Mouse (Mus musculus) left cerebral cortex, postnatal 25 days (tissue): ENCODE data around the gene Klhdc8a. TPM values are rescaled to one million over a fixed set of nuclear protein-coding genes. Genes with fewer than 3 reads are reported as not detected.
"Not testable (repeated sequence)": the region's sequence is repeated elsewhere in the genome, so short reads cannot be mapped to it uniquely, and the experiment has no call there.

Experiments used
- DNase-seq, 2 experiments: peaks; one replicate each; pipeline ENCODE4 v3.0.0; 2022; ENCODE audit warnings: low spot score in 2 of 2, mixed read lengths in 1 of 2
- intact Hi-C: fragments of 180-260 bp; cut with DNase I; formaldehyde crosslinking; loops from one replicate; pipeline ENCODE4 v1.15.1; 2025
- total RNA-seq, 2 experiments: library from RNA; stranded (reverse); gene quantifications; 2 replicates each; pipeline ENCODE4 v1.2.3; 2021

The Klhdc8a gene
- total RNA-seq, 2 experiments from 2014 or later, result 11.3 to 14.1 TPM

DNA sequence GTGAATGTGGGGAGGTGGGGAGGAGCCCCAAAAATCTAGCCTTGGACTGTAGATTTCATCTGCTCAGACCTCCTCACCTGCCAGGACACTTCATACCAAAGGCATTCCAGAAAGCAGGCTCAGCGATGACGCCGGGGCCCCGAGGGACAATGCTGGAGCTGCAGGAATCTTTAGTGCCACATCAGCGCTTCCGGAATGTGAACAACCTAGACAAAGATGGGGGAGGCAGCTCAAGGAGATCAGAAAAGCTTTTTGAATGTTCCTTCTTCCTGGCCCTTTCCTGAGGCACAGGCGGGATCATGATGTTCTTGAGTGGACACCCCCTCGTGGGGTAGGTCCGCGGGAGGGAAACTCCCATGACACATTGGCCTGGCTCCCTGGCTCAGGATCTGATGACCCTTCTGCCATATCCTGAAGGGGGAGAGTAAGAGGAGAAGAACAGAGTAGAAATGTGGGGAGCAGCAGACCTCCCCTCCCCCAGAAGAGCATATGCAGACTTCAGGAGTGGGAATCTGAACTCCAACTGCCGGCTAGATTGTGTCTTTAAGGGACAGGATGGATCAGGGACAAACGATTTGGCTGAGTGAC lies 37.0 kb downstream of the Klhdc8a start:
- DNase-seq, result no peak
- intact Hi-C loops, result no loop called here

DNA sequence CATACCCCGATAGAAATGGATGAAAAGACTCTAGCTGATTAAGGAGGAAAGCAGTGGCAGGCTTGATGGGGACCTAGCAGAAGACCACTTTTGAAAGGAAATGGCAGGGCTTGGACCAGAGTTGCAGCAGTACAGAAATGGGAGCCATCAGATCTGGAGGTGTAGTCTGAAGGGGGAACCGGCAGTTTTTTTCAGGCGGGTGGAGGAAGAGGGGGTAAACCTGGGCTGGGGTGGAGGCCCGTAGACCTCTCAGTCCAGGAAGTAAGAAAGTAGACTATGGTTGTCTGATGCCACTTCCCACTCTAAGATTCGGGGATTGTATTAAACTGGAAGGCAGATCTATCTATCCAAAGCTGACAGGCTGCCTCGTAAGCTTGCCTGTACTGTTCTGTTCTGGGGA lies 38.5 kb downstream of the Klhdc8a start:
- DNase-seq, result no peak
- intact Hi-C loops, result no loop called here

DNA sequence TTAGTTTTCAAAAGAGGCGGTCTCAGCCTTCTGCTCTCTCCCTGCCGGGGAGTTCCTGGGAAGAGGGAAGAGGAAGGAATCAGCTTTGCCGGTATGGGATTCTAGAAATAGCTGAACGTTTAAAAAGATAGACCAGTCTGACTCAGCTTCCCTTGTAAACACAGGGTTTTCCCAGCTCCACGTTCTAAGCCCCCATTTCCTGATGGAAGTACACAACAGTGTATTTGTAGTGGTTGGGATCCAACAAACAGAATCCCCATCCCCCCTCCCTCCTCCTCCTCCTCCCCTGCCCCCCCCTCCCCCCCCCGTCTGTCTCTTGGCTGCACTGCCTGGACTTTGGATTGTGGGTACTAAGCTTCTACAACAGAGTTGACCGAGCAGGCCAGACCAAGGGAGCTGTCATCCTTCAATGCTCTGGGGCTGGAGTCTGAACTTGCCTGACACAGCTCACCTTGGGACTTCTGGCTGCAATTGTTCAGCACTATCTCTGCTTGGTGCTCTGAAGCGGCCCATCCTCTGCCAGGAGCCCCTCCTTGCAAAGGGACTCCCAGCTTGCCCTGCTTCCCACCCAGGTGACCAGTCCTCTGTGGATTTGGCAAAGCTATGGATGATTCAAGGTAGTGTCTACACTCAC lies 39.7 kb downstream of the Klhdc8a start:
- DNase-seq, result no peak
- intact Hi-C loops, result no loop called here

DNA sequence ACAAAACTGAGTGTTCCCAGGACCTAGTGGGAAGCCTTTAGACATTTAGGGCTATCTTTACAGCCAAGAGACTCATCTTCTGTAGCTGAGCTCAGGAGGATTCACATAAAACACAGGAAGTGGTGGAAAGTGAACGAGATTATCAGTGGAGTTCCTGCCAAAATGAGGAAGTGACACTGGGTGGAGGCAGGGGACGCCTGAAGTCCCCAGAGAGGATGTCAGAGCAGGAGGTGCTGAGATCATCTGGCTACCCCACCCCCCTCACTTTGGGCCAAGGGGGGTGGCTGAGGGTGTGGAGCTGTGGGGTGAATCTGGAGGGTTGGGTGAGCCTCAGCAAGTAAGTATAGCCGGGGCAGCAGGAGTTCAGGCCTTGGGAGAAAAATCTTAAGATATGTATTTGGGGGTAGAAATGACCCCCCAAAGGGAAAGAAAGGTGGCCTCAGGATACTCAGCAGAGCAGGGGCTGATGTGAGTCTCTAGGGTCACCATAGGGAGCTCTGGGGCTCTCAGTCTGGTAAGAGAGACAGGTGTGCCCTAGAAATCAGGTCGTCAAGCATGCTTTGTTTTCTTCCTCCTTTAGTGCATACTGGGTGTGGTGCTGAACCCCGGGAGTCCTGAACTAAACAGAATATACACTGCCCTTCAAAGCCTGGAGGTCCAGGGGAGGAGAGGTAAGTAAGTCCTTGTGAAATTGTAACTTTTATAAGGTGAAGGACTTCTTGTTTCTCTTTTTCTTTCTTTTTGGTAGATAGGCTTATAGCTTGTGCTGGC lies 43.5 kb downstream of the Klhdc8a start:
- intact Hi-C loops, result no loop called here
- DNase-seq, result no peak

DNA sequence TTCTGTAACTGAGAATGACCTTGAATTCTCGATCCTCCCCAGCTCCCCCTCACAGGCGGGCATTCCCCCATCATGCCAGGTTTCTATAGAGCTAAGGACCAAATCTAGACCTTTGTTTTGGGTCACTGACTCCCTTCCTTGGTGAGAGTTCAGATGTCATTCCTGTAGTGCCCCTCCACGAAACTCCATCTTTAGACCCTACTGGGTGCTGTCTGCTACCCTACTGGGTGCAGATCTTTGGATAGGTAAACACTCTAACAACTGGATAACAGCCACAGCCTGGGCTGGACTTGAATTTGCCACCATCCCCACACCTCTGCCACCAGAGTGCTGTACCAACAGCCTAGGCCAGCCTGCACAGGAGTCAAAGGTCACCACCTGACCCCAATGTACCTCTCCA lies 44.1 kb downstream of the Klhdc8a start:
- intact Hi-C loops, result no loop called here

DNA sequence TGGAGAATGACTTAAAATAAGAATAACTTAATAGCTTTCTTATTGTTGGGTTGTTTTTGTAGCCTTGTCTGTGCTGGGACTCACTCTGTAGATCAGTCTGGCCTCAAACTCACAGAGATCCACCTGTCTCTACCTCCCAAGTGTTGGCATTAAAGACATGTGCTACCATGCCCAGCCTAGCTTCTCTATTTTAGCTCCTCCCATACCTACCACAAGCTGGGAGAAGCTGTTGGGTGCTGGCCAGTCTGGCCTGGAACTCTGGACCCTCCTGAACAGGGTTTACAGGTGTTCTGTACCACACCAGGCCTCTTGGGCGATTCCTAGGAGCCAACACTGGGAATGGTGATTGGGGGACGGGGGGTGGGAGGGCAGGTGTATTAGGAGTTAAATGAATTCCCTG lies 44.8 kb downstream of the Klhdc8a start:
- no peak for DNase-seq
- intact Hi-C loops, result no loop called here

More for the DNA sequence above, 44.1 kb downstream of the Klhdc8a start:
- DNase-seq, result no peak

DNA sequence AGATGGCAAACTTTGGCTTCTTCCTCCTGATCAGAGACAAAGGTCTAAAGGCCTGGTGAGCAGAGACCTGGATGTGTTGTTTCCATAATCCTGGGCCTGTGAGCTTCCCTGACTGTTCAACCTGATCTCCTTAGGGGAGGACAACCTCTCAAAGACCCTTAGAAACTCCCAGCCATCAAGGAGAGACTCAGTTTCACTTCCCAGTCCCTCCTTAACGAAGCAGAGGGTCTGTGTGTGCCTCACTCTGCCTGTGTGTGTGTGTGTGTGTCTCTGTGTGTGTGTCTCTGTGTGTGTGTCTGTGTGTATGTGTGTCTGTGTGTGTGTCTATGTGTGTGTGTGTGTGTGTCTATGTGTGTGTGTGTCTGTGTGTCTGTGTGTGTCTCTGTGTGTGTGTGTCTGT lies 45.2 kb downstream of the Klhdc8a start:
- intact Hi-C loops, result no loop called here
- no peak for DNase-seq

DNA sequence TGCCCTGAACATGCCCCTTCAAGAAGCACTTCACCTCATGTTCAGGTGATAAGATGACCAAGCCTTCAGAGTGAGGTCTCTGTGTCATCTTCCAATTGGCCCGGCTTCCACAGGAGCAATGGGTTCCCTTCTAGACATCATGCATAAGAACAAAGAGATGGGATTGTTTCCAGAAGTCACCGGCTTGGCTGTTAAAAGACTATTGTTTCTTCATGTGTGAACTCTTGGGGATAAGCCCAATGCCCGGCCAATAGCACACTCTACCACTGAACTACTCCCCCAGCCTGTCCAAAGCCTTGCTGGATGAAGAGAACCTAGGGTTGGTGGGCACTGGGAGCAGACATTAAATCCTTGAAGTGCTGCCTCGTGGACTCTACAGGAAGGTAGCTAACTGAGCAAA lies 47.1 kb downstream of the Klhdc8a start:
- intact Hi-C loops, result no loop called here

DNA sequence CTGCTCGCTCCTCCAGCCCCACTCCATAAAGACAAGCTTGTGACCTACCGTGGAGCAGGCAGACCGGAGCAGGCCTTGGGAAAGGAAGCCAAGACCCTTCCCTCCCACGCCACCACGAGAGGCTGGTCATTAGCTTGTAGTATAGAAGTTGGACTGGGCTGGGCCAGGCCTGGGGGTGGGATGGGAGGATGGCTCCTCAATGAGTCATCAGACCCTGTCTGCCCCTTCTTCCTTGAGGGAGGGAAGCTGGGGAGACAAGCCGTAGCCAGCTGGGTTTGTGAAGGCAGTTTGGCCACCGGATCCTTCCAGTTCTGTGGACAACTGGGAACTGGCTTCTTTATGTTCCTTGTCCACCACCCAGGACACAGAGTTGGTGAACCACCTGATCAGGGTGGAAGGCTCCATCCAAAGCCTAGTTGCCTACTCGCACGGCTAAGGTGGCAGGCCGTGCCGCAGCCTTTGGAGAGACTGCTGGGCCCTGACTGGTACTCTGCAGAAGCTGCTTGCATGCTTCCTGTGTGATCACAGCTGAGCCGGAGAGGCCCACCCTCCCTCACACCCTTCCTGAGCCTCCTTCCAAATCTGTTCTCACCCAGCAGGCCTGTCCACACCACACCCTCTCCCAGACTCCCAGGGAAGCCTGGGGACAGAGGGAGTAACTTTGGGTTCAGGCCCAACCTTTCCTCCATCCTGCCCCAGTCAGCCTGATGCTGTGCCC lies 47.9 kb downstream of the Klhdc8a start:
- intact Hi-C loops, result no loop called here
- DNase-seq, result no peak

More for the DNA sequence above, 47.1 kb downstream of the Klhdc8a start:
- no peak for DNase-seq

DNA sequence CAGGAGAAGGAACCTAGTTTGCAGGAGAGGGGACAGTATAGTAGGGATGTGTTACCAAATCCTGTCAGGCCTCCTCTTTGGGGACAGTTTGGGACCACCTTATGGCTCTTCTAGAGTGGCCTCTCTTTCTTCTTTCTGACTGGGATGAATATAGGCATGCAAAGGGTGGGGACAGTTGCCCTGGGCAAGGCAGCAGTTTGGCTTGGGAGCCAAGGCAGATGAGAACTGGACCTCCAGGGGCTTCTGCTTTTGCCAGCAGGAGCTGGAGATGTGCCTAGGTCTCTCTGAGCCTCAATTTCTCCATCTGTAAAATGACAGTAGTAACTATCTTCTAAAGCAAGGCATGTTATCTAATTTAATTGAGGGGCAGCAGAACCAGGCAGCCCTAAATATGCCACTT lies 48.5 kb downstream of the Klhdc8a start:
- no peak for DNase-seq
- intact Hi-C loops, result no loop called here

DNA sequence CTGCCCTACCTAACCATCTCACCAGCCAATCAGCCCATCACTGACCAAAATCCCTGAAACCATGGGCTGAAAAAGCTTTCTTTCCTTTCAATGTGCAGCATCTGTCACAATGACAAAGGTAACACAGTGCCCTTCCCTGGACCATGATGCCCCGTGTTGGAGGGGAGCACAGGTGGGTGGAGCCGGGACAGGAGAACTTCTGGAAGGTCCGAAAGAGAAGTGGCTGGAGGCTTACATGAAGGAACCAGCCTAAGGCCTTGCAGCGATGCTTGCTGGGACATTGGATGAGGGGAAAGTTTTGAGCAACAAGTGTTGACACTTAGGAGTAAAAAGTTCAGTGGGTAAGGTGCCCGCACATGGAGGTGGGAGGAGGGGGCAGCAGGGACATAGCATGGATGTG lies 50.0 kb downstream of the Klhdc8a start:
- no peak for DNase-seq
- intact Hi-C loops, result no loop called here

DNA sequence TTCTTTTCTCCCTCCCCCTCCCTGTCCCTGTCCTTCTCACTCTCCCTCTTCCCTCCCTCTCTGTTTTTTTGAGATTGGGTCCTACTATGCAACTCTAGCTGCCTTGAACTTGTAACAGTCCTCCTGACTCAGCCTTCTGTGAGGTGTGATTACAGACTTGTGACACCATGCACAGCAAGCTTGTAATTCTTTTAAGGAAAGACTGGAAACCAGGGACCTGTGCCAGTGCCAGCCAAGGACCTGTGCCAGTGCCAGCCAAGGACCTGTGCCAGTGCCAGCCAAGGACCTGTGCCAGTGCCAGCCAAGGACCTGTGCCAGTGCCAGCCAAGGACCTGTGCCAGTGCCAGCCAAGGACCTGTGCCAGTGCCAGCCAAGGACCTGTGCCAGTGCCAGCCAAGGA lies 50.6 kb downstream of the Klhdc8a start:
- intact Hi-C loops, DNase-seq: not testable (repeated sequence)

DNA sequence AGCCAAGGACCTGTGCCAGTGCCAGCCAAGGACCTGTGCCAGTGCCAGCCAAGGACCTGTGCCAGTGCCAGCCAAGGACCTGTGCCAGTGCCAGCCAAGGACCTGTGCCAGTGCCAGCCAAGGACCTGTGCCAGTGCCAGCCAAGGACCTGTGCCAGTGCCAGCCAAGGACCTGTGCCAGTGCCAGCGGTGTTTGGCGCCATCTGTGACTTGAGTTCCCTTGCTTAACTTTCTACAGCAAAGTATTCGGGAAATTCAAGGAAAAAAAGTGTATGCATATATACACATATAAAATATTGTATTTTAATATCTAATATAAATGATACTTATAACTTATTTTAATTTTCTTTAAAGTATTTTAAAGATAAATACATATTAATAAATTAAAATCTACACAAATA lies 51.2 kb downstream of the Klhdc8a start:
- DNase-seq, intact Hi-C loops: not testable (repeated sequence)

DNA sequence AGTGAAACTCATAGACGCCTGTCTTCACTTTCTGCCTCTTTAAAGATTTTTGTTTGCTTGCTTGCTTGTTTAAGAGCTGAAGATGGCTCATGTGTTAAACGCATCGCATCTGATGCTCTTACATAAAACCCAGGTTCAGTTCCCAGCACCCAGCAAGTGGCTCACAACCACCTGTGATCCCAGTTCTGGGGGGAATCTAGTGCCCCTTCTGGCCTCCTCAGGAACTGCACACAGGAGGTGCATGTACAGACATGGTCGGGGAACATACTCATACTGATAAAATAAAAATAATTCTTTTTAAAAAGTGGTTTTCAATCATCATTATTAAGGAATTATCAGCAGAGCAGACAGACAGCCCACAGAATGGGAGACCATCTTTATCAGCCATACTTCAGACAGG lies 52.6 kb downstream of the Klhdc8a start:
- intact Hi-C loops, result no loop called here

DNA sequence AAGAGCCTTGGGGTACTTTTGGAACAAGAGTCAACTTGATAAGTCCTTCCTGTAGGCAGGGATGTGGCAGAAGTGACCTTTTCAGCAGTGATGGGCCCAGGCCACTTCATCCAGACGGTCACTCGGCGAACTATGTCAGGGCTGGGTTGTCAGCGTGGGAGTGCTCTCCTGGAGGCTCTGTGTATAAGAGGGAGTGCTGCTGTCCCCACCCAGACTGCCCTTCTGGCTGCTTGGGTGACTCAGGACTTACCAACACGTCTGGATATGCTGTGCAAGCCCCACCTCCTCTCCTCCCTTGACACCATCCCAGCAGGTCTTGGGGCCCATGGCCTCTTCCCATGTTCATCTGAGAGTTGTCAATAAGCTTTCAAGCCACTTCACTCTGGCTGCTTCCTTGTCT lies 55.0 kb downstream of the Klhdc8a start:
- intact Hi-C loops, result no loop called here
- no peak for DNase-seq

More for the DNA sequence above, 52.6 kb downstream of the Klhdc8a start:
- no peak for DNase-seq

DNA sequence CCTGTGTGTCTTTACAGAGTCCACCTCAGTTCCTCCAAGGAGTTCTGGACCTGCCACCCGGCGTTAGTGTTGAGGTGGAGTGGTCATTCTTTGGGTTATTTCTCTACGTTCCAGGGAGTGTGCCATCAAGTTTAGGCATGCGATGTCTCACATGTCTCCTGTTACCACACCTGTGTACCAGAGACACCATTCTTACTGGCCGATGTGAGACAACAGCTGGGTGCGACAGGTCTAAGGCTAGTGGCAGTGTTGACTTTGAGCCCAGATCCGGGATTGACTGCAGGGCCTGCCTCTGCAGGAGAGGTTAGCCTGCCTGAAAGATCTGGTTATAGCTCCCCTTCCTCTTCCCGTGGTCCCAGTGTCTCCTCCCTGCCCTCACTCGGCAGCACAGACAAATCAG lies 55.8 kb downstream of the Klhdc8a start:
- no peak for DNase-seq
- intact Hi-C loops, result no loop called here

DNA sequence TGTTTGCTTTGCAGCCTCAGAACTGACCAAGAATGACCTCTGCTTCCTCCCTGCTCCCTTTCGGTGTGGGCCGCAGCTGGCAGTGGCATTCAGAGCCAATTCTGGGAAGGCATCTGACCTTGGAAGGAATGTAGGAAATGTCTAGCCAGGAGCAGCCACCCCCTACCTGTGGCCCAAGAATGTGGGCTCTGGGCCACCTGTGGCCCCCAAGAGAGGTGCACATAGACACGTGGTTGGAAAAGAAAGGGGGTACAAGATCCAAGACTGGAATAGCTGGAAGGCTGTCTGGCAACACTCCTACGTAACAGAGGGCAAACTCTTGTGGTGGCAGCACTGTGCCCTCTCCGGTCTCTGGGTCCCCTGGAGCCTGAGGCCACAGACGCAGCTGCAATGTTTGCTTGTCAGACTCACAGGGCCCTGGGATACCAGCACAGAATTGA lies 56.8 kb downstream of the Klhdc8a start:
- no peak for DNase-seq
- intact Hi-C loops, result loop anchor here (1.0 to 5.0 kb wide), 2 partner anchors 43 to 233 kb away; no protein-coding TSS in a partner anchor

DNA sequence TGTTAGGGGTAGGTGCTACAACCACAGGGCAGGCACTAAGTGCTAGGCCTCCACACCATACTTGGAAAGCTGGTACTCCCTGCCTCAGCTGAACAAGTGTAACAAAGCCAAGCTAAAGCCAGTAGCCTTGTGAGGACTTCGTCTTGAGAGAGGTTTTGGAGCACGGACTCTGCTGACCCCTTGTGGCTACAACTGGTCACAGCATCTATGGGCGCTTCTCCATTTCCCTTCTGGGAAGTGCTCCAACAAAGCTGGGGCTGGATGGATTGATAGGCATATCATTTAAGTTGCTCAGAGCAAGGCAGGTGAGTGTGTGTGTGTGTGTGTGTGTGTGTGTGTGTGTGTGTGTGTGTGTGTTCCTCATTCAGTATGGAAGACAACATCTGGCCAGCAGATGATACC lies 57.4 kb downstream of the Klhdc8a start:
- peak; percentile 84 to 91 for DNase-seq
- intact Hi-C loops, result loop anchor here (1.0 to 5.0 kb wide), 3 partner anchors 44 to 234 kb away; no protein-coding TSS in a partner anchor

DNA sequence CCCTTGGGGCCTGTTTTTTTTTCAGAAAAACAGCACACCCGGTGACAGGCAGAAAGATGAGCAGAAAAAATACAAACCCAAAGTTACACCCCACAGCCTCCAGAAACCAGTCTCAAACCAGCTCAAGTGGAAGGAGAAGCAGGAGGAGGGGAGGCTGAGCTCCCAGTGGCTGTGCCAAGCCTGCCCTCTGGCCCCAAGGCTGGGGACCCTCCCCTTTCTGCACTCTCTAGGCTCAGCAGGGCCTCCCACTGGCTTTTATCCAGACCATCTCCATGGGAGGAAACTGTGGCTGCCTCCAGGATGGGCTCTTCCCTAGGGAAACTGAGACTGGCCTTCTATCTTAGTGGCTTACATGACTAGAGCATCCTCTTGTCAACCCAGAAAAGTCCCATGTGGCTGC lies 58.4 kb downstream of the Klhdc8a start:
- no peak for DNase-seq
- intact Hi-C loops, result loop anchor here (2.0 to 5.0 kb wide), 2 partner anchors 200 to 235 kb away; no protein-coding TSS in a partner anchor
